Mouse (Mus musculus) thymus, adult 18-20 months (tissue): ENCODE measurements around the gene Abca1.

Experiments
- DNase-seq, 2 experiments: peaks; one replicate each; pipeline ENCODE4 v3.0.0; 2022; ENCODE audit warnings: mixed read lengths in 2 of 2

Abca1 gene

GRCm38 (mm10) chr4:53080290-53080689 is 79.4 kb downstream of the Abca1 start:
- DNase-seq: no peak

- DNase-seq: no peak
Observed at GRCm38 (mm10) chr4:53078793-53079310, 80.8 kb downstream of the Abca1 start.

- no peak for DNase-seq
Observed at GRCm38 (mm10) chr4:53076788-53077350, 82.8 kb downstream of the Abca1 start.

GRCm38 (mm10) chr4:53073025-53073424 is 86.7 kb downstream of the Abca1 start:
- DNase-seq: no peak

- no peak for DNase-seq
Observed at GRCm38 (mm10) chr4:53062301-53063008, 97.2 kb downstream of the Abca1 start.

- DNase-seq: no peak
Observed at GRCm38 (mm10) chr4:53046238-53047022, 113.3 kb downstream of the Abca1 start.

- DNase-seq: no peak
Observed at GRCm38 (mm10) chr4:53045807-53046206, 113.9 kb downstream of the Abca1 start.

GRCm38 (mm10) chr4:53043819-53044218 is 115.9 kb downstream of the Abca1 start:
- no peak for DNase-seq

- DNase-seq: no peak
Observed at GRCm38 (mm10) chr4:53030326-53030948, 129.3 kb downstream of the Abca1 start.

- no peak for DNase-seq
Observed at GRCm38 (mm10) chr4:53027811-53028210, 131.9 kb downstream of the Abca1 start.

GRCm38 (mm10) chr4:53024397-53024796 is 135.3 kb downstream of the Abca1 start:
- no peak for DNase-seq

- DNase-seq: no peak
Observed at GRCm38 (mm10) chr4:53023189-53023925, 136.3 kb downstream of the Abca1 start.

GRCm38 (mm10) chr4:53018392-53018791 is 141.3 kb downstream of the Abca1 start:
- DNase-seq: no peak

GRCm38 (mm10) chr4:53015024-53015423 is 144.7 kb downstream of the Abca1 start:
- no peak for DNase-seq

- DNase-seq: no peak
Observed at GRCm38 (mm10) chr4:53014421-53014820, 145.3 kb downstream of the Abca1 start.

GRCm38 (mm10) chr4:53011732-53012361 is 147.8 kb downstream of the Abca1 start, which contains the start of gene Nipsnap3b:
TSS of gene Nipsnap3b (plus strand) at chr4:53011880.
- peak; percentile 86 to 89 for DNase-seq

GRCm38 (mm10) chr4:53009871-53010270 is 149.8 kb downstream of the Abca1 start:
- DNase-seq: no peak

- DNase-seq: no peak
Observed at GRCm38 (mm10) chr4:53009183-53009582, 150.5 kb downstream of the Abca1 start.

- no peak for DNase-seq
Observed at GRCm38 (mm10) chr4:53000154-53000553, 159.5 kb downstream of the Abca1 start.

- no peak for DNase-seq
Observed at GRCm38 (mm10) chr4:52999449-52999848, 160.2 kb downstream of the Abca1 start.

GRCm38 (mm10) chr4:52989248-52989647 is 170.4 kb downstream of the Abca1 start, which contains the start of gene Nipsnap3a:
TSS of gene Nipsnap3a (plus strand) at chr4:52989272.
- DNase-seq: no peak

GRCm38 (mm10) chr4:52986266-52986665 is 173.4 kb downstream of the Abca1 start:
- no peak for DNase-seq
